Comparison of ENCODE assay signal across 8 mouse cellular contexts in genomic region chr7:65417231-65418100, GRCm38 (mm10).
DNase-seq lines count a peak whose midpoint lies in the region; ATAC-seq and TF ChIP-seq lines count a peak whose summit lies in the region.

No protein-coding gene starts in this region.

- 0 out of 2 replicates have a peak overlapping the region, but pooled peaks have one; percentile 25 for H3K27ac ChIP-seq in forebrain, embryonic 10.5 days
- no peak overlapping the region for H3K27ac ChIP-seq in forebrain, embryonic 13.5 days
- H3K27ac ChIP-seq in brown adipose tissue, adult 24 weeks (replicated peaks; ENCODE audit: low read depth, low read length) = peak overlapping the region; percentile 84
- no peak overlapping the region for H3K27ac ChIP-seq in limb, embryonic 14.5 days (replicated peaks; ENCODE audit: low read depth, low read length)
- peak overlapping the region; percentile 59 for H3K27ac ChIP-seq in small intestine, adult 2 months (ENCODE audit: insufficient read depth, low read depth, low read length)

- no peak for DNase-seq in forebrain, embryonic 10.5 days (ENCODE audit: extremely low spot score, low spot score)
- DNase-seq in heart, postnatal 4 days = peak; percentile 41
- peak; percentile 52 for DNase-seq in limb, embryonic 14.5 days (ENCODE audit: low spot score)
- no peak for DNase-seq in thymus, postnatal 4 days
- no peak for DNase-seq in cerebellum, postnatal 14 days

- no peak overlapping the region for H3K4me2 ChIP-seq in forebrain, embryonic 13.5 days
- no peak overlapping the region for H3K4me2 ChIP-seq in limb, embryonic 14.5 days (replicated peaks; ENCODE audit: low read depth, low read length, severe bottlenecking)

- H3K9ac ChIP-seq in forebrain, embryonic 13.5 days = no peak overlapping the region
- H3K9ac ChIP-seq in limb, embryonic 14.5 days (ENCODE audit: low read depth, low read length, severe bottlenecking) = no peak overlapping the region

- no peaks in the 10 kb centered on the region for H3K27me3 ChIP-seq in forebrain, embryonic 10.5 days (ENCODE audit: poor library complexity, severe bottlenecking)
- no peaks in the 10 kb centered on the region for H3K27me3 ChIP-seq in forebrain, embryonic 13.5 days
- no peaks in the 10 kb centered on the region for H3K27me3 ChIP-seq in limb, embryonic 14.5 days (ENCODE audit: control insufficient read depth, insufficient read depth, low read length)
- no peaks in the 10 kb centered on the region for H3K27me3 ChIP-seq in small intestine, adult 2 months (ENCODE audit: control insufficient read depth, insufficient read depth, low read length)

- no peak for TF ChIP-seq POLR2A in limb, embryonic 14.5 days (IDR thresholded peaks at IDR 0.05; ENCODE audit: borderline replicate concordance, extremely low read depth, insufficient read depth, insufficient read length)
- TF ChIP-seq POLR2A in small intestine, adult 2 months (IDR thresholded peaks at IDR 0.05; ENCODE audit: low read depth, low read length) = no peak

- WGBS in forebrain, embryonic 10.5 days = 68% methylated on average over 10 of the region's 10 CpGs
- 64% methylated on average over 10 of the region's 10 CpGs for WGBS in forebrain, embryonic 13.5 days
- WGBS in limb, embryonic 14.5 days = 43% methylated on average over 10 of the region's 10 CpGs
- 67% methylated on average over 10 of the region's 10 CpGs for WGBS in small intestine, adult 2 months

- no peak for TF ChIP-seq CTCF in small intestine, adult 2 months (IDR thresholded peaks at IDR 0.05; ENCODE audit: extremely low read depth, insufficient read length, insufficient replicate concordance, low read depth, low read length)

- H3K4me1 ChIP-seq in forebrain, embryonic 10.5 days = peaks cover 33% of the 10 kb centered on the region
- peaks cover 17% of the 10 kb centered on the region for H3K4me1 ChIP-seq in forebrain, embryonic 13.5 days
- peaks cover 34% of the 10 kb centered on the region for H3K4me1 ChIP-seq in brown adipose tissue, adult 24 weeks (ENCODE audit: control insufficient read depth, insufficient read depth, insufficient read length, low read length)
- H3K4me1 ChIP-seq in limb, embryonic 14.5 days (ENCODE audit: control insufficient read depth, insufficient read depth, low read length) = peaks cover 27% of the 10 kb centered on the region
- peaks cover 5% of the 10 kb centered on the region; the same call in 1 of the 2 replicates for H3K4me1 ChIP-seq in small intestine, adult 2 months (ENCODE audit: control insufficient read depth, insufficient read depth, insufficient read length, low read length)

- no peaks in the 10 kb centered on the region for H3K36me3 ChIP-seq in forebrain, embryonic 10.5 days (replicated peaks)
- H3K36me3 ChIP-seq in forebrain, embryonic 13.5 days (ENCODE audit: poor library complexity, severe bottlenecking) = no peaks in the 10 kb centered on the region
- no peaks in the 10 kb centered on the region for H3K36me3 ChIP-seq in limb, embryonic 14.5 days (ENCODE audit: control insufficient read depth, insufficient read depth, low read length)
- no peaks in the 10 kb centered on the region for H3K36me3 ChIP-seq in small intestine, adult 2 months (ENCODE audit: control insufficient read depth, insufficient read depth, low read length)

- no peak for ATAC-seq in forebrain, embryonic 13.5 days
- ATAC-seq in limb, embryonic 14.5 days (ENCODE audit: low FRiP score, low read depth) = no peak

- no peak overlapping the region for H3K4me3 ChIP-seq in forebrain, embryonic 10.5 days
- no peak overlapping the region for H3K4me3 ChIP-seq in forebrain, embryonic 13.5 days
- H3K4me3 ChIP-seq in brown adipose tissue, adult 24 weeks (ENCODE audit: insufficient read depth, low read depth, low read length) = no peak overlapping the region; the same call in 1 of the 2 replicates
- no peak overlapping the region for H3K4me3 ChIP-seq in limb, embryonic 14.5 days (replicated peaks; ENCODE audit: low read length)
- no peak overlapping the region for H3K4me3 ChIP-seq in small intestine, adult 2 months (ENCODE audit: low read depth, low read length)

- no peaks in the 10 kb centered on the region for H3K9me3 ChIP-seq in forebrain, embryonic 10.5 days
- no peaks in the 10 kb centered on the region for H3K9me3 ChIP-seq in forebrain, embryonic 13.5 days (replicated peaks)
- no peaks in the 10 kb centered on the region for H3K9me3 ChIP-seq in limb, embryonic 14.5 days (ENCODE audit: control insufficient read depth, low read length)

Comparison
In these comparisons a context has a peak if more than half of its experiments do, and no peak if none do; other contexts are left out.
1. H3K27ac ChIP-seq: peak in forebrain, embryonic 10.5 days (single experiment), brown adipose tissue, adult 24 weeks (single experiment) and small intestine, adult 2 months (single experiment); none in forebrain, embryonic 13.5 days (single experiment) and limb, embryonic 14.5 days (single experiment).
2. DNase-seq: peak in heart, postnatal 4 days (single experiment) and limb, embryonic 14.5 days (single experiment); none in forebrain, embryonic 10.5 days (single experiment), thymus, postnatal 4 days (single experiment) and cerebellum, postnatal 14 days (0 of 2).